Mouse (Mus musculus): ENCODE data around the gene Filip1l.

DNA sequence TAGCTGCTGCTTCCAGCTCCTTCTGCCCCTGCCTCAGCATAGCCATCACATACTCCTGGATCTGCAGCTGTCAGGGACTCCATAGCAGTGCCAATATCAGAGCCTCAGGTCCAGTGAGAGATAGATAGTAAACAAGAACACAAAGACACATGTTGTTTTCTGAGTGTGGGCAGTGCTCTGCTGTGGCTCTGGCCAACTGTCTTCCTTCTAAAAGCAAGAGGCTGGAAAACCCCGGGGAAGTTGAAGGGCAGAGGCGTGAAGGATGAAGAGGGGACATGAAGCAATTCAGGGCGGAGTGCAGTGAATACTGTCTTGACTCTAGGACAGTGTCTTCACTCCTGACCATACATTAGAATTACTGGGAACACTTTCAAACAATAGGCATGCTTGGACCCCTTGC, 102.7 kb downstream of the Filip1l start:
- TF ChIP-seq POLR2A (IDR thresholded peaks at IDR 0.05; ENCODE audit: borderline replicate concordance, extremely low read depth, low read depth, low read length) (no peak), CTCF (IDR thresholded peaks at IDR 0.05; ENCODE audit: insufficient read depth, low read length) (no peak)

All from lung, adult 2 months (tissue).